Mouse (Mus musculus): Measurements from ENCODE around the gene Kdm2a.

GRCm38 (mm10) chr19:4290749-4291148 is 107.3 kb downstream of the Kdm2a start:
- no peak for TF ChIP-seq CTCF (IDR thresholded peaks at IDR 0.05; ENCODE audit: borderline replicate concordance, control insufficient read depth, extremely low read depth, insufficient read depth, low read length, poor library complexity)
- no peak for TF ChIP-seq POLR2A (IDR thresholded peaks at IDR 0.05; ENCODE audit: control insufficient read depth, extremely low read depth, insufficient read depth, low read length, poor library complexity)
